Mouse (Mus musculus) embryonic fibroblast, embryonic 13.5 days (primary cell): ENCODE data around the gene Sgsm3.

Experiments used
- CTCF ChIP-seq: IDR thresholded peaks from 2 replicates; pipeline ENCODE4 v1.5.1; 2011; ENCODE audit warnings: mild to moderate bottlenecking, control low read depth, low read length, moderate library complexity, borderline replicate concordance; ENCODE audit not compliant: insufficient read depth
- POLR2A ChIP-seq: IDR thresholded peaks from 2 replicates; pipeline ENCODE4 v1.6.1; 2011; ENCODE audit warnings: low read depth, mild to moderate bottlenecking, control low read depth, low read length, moderate library complexity

DNA sequence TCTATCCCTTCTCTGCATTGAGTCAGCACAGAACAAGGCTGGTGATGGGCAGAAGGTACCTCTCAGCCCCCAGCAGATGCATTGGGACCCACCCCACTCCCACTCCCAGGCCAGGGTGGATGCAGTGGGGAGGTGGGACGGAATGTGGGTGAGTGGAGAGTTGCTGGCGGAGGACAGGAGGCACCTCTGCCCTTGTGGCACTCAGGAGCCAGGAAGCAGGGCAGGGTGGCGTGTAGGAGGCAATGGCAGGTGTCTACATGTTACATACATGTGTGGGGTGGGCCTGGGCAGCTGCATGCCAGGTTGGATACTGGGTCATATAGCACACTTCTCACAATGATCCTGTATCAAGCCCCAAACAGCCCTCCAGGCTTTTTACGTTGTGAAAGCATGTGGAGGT, 34.8 kb downstream of the Sgsm3 start:
- TF ChIP-seq CTCF (no peak), POLR2A (no peak)
